In the genomic region with DNA sequence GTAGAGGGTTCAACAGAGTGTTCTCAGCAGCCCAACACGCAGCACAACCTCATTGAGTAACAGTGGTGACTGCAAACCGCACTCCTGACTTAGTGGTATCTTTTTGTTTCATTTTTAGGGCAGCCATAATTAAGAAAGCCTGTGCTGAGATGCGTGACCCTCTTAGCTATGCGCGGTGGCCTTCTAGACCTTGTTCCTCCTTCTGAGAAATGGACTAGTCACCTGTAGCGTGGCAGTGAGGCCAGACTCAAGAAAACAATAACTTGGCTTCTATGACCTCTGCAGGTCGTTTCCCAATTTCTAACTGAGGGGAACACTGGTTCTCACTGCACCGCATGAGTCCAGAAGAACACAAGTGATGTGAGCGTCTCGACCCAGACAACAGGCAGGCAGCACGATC, we compare ENCODE assay signal across 17 mouse cellular contexts. TPM values are rescaled to one million over a fixed set of nuclear protein-coding genes. Genes with fewer than 3 reads are reported as not detected.
"Had no signal": no experiment of that assay in that cellular context is flagged by ENCODE, and none has a peak within 500 bp of the region (broad histone marks: within the 10 kb centered on the region; RNA-seq: fewer than 3 reads in every experiment).

No protein-coding gene starts in this region.

- H3K4me2 ChIP-seq: limb, embryonic 13.5 days; liver, embryonic 12.5 days; lung, embryonic 14.5 days; stomach, embryonic 15.5 days had no signal

- H3K27me3 ChIP-seq: limb, embryonic 13.5 days; liver, embryonic 12.5 days; stomach, embryonic 15.5 days had no signal

- H3K9me3 ChIP-seq: limb, embryonic 13.5 days; liver, embryonic 12.5 days; midbrain, embryonic 10.5 days; stomach, embryonic 15.5 days had no signal

- H3K4me3 ChIP-seq: limb, embryonic 13.5 days; liver, embryonic 12.5 days; midbrain, embryonic 10.5 days; stomach, embryonic 15.5 days had no signal

- DNase-seq: kidney, adult 8-10 months; kidney, postnatal 36 days; left cerebral cortex, postnatal 4 days; lung, embryonic 14.5 days; lung, postnatal 10 days; lung, postnatal 4 days; right cerebral cortex, postnatal 14 days; thymus, adult 2 months; thymus, postnatal 25 days had no signal

- ATAC-seq: liver, embryonic 12.5 days; midbrain, embryonic 16.5 days had no signal

- H3K27ac ChIP-seq: kidney, postnatal 0 days; limb, embryonic 13.5 days; liver, embryonic 12.5 days; midbrain, embryonic 10.5 days; stomach, embryonic 15.5 days had no signal

- H3K9ac ChIP-seq: limb, embryonic 13.5 days; liver, embryonic 12.5 days; lung, embryonic 14.5 days; stomach, embryonic 15.5 days had no signal

RNA-seq across cellular contexts. Expression of a gene that starts 56.7 kb away (rescaled TPM):
- total RNA-seq: megakaryocyte, adult 5-6 weeks had no signal
- polyA plus RNA-seq: lung, embryonic 14.5 days; small intestine, adult 2 months had no signal
